Mouse (Mus musculus) cerebellum, adult 2 months (tissue): ENCODE measurements at regions not wholly inside any gene's neighbourhood (a gene's known extent, or its start where the extent isn't known, plus 50 kb on each side); places are given as distances from the start of the nearest gene placed in this dataset.

Experiments
- CTCF ChIP-seq: fragments of 200-500 bp; IDR thresholded peaks from 2 replicates; pipeline ENCODE4 v1.5.1; 2011; ENCODE audit warnings: low read depth, mild to moderate bottlenecking, control low read depth, low read length, moderate library complexity, borderline replicate concordance; ENCODE audit not compliant: insufficient read depth
- POLR2A ChIP-seq: fragments of 200-500 bp; IDR thresholded peaks from 2 replicates; pipeline ENCODE4 v1.6.1; 2011; ENCODE audit warnings: low read length, control low read depth, borderline replicate concordance; ENCODE audit not compliant: insufficient read depth

DNA sequence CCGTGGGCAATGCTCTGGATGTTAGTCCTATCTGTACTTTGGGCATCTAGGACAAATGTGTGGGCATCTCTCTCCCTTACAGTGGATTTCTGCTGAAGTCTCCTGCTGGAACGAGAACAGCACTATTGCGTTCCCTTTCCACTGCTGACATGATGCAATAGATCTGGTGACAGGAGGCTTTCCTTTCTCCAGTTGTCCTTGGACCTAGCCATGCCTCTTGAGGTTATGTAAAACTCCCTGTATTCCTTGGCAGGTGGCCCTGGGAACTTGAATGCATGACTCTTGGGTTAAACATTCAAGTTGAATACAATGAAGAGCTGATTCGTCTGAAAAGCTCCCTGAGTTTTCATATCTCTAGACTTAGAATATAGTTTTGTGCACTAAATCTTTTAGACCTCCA, 386.1 kb upstream of the A1bg start:
- no peak for TF ChIP-seq CTCF
- TF ChIP-seq POLR2A, result no peak
